Mouse (Mus musculus) megakaryocyte-erythroid progenitor cell, adult 5-6 weeks (primary cell): ENCODE results near the gene Hcfc2. TPM values are rescaled to one million over a fixed set of nuclear protein-coding genes. Genes with fewer than 3 reads are reported as not detected.

Experiments used
- ATAC-seq: replicated peaks from 2 replicates; pipeline ENCODE4 v1.8.0; 2016; ENCODE audit warnings: mild to moderate bottlenecking, inconsistent platforms; ENCODE audit not compliant: severe bottlenecking, poor library complexity, low FRiP score, low TSS enrichment
- total RNA-seq, 2 experiments: library from RNA; stranded (forward) in 1 of 2; stranded (reverse) in 1 of 2; fragments of 200-1000, 215-1000 nt in 1 of 2; fragments of >200 nt in 1 of 2; fragmentation: Nextera tagmentation in 1 of 2; gene quantifications; 2 replicates each; pipeline ENCODE4 v1.2.3; 2014 to 2017

Hcfc2 gene
- 21.5 and 25.7 TPM in 2 replicates for total RNA-seq (2014; fragmentation: Nextera tagmentation)
- 30.9 and 80.3 TPM in 2 replicates for total RNA-seq (2017)

DNA sequence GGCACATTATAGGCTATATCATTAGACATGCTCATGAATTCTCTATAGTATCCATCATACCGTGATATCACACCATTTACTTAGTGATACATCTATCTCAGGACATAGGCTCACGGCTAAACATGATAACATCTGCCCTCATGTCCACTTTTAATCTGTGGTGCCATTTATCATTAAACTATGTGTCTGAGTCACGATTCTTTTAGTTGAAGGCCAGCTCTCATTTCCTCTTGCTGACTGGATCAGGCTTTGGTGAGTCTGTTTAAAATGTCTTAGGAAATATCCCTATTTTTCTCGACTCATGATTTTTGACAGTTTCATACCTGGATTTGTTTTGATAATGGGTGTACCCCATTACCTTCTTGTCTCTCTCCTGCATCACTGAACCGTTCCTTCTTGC, at the start of gene Hcfc2:
Gene Hcfc2, plus strand, starts transcription at position 205 of the 400 bp plus-strand sequence.
- ATAC-seq, result no peak

DNA sequence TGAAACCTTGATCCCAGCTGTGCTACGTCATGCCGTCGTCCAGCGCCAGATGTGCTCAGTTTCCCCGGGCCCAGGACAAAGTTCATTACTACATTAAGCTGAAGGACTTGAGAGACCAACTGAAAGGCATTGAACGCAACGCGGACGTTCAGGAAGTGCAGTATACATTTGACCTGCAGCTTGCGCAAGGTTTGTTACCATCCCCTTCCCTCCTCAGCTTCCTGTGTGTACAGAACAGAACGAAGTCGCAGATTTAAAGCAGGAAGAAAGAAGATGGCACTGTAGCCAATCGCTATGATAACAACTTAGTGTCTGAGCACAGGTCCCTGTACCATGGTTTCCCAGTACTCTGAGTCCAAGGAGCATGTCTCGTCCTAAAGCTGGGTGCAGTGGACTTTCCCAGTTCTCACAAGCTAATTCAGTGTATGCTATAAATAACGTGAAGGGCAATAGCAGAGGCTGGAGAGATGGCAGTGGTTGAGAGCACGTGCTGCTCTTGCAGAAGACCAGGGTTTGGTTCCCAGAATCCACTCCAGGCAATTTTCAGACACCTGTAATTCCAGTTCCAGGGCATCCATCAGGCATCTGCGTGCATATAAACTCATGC, 48.7 kb upstream of the Hcfc2 start:
- ATAC-seq, result no peak

DNA sequence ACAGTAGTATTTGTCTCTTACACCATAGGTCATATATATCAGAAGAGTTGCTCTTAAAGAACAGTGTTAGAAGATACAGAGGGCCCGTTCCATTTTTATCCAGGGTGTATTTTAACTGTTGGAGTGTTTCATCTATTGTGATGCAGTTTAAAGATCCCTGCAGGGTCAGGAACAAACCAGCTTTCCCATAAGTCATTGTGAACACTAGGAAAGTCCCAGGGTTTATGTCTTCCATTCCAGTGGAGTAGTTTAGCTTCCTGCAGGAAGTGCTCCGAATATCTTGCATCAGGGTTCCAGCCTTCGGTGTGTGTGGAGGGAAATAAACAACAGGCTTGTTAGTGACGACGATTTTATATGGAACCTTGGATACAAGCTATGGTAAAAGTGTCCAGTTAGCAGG, 44.7 kb upstream of the Hcfc2 start:
- no peak for ATAC-seq

DNA sequence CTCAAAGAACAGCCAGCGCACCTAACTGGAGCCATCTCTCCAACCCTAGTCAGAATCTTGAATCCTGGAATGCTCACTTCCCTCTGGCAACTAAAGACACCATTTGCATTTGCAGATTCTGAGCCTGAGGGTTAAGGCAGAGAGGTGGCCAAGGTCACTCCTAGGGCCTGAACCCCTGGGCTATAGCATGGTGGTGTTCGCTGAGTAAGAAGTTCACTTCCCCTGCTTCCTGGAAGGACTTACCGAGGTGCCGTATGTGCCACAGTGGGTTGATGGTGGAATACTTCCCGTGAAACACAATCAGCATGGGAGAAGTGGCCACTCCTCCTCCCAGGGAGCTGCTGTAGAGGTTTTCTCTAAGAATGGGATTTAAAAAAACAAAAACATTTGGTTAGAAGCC, 43.3 kb upstream of the Hcfc2 start:
- ATAC-seq, result no peak

DNA sequence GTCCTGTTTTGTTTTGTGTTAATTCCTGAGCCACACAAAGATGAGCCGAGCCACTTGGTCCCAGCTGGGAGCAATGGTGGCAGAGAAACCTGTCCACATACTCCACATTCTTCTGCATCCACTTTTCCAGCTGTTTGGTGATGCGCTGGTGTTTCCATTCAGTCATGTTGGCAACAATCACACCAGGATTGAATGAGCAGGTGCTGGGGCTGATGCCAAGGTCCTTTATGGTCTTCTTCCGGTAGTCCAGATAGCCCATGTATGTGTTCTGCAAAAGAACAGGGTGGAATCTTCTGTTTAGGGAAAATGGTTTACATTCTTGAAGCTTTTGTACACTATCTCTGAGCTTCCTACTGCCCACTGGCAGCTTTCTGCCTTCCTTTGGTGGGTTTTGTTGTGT, 41.4 kb upstream of the Hcfc2 start:
- ATAC-seq, result 0 out of 2 replicates have a peak, but pooled peaks have one; percentile 26

DNA sequence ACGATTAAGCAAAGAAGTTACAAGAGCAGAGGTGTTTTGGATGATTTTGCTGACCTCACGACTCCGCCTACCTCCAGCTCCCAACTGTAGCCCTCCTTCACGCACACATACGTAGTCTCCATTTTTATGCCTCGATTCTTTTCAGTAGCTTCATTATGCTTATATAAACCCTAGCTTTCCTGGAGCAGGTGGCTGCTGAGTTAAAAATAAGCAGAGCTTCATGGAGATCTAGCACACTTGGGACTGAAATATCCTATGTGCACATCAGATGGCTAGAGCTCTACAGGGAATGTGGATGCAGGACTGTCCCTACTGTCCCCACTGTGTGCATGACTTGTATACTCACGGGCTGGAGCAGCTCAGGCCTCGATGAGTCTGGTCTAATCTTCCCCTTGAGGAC, 34.1 kb upstream of the Hcfc2 start:
- ATAC-seq, result no peak

DNA sequence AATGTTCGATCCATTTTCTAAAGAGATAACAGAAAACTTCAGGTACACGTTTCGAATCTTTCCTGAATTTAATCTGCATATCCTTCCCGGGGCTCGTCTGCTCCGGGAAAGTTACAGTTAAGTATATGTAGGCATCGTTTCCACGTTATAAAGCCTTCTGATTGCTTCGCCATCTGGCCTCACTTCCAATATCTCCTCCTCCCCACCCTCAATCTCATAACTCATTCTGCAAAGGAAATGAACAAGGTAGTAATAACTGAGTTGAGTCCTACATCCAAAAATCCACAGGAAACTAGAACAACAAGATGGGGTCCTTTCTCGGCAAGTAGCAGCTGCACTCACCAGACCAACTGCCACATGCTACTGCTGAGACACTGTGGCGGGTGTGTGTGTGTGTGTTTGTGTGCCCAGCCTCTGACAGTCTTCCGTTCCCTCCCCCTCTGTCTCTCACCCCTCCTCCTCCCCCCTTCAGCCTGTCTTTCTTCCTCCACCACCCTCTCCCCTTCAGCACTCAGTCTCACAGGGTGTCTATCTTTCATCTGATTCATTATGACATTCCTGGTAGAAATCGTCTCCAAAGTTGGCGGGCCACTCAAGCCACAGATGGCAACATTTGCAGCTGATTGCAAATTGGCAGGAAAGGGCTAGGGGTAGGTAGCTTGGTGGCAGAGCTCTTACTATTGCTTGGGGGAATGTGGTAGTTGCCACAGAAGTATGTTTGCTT, 33.5 kb upstream of the Hcfc2 start:
- 0 out of 2 replicates have a peak, but pooled peaks have one; percentile 15 for ATAC-seq

DNA sequence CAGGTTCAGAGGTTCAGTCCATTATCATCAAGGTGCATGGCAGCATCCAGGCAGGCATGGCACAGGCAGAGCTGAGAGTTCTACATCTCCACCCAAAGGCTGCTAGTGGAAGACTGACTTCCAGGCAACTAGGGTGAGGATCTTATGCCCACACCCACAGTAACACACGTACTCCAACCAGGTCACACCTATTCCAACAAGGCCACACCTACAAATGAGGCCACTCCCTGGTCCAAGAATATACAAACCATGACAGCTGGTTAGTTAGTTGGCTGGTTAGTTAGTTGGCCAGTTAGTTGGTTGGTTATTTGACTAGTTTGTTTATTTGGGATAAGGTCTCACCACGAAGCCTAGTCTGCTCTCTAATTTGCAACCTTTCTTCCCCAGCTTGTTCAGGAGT, 32.7 kb upstream of the Hcfc2 start:
- ATAC-seq, result no peak

DNA sequence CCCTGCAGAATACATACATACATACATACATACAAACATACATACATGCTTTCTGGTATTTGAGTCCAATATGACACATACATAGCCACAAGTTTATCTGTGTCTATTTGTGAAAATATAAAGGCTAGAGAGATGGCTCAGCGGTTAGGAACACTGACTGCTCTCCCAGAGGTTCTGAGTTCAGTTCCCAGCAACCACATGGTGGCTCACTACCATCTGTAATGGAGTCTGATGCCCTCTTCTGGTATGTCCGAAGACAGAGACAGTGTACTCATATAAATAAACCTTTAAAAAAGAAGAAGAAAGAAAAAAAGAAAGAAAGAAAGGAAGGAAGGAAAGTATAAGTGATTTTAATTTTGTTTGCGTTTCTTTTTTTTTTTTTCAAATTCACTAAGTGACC, 30.0 kb upstream of the Hcfc2 start:
- no peak for ATAC-seq

DNA sequence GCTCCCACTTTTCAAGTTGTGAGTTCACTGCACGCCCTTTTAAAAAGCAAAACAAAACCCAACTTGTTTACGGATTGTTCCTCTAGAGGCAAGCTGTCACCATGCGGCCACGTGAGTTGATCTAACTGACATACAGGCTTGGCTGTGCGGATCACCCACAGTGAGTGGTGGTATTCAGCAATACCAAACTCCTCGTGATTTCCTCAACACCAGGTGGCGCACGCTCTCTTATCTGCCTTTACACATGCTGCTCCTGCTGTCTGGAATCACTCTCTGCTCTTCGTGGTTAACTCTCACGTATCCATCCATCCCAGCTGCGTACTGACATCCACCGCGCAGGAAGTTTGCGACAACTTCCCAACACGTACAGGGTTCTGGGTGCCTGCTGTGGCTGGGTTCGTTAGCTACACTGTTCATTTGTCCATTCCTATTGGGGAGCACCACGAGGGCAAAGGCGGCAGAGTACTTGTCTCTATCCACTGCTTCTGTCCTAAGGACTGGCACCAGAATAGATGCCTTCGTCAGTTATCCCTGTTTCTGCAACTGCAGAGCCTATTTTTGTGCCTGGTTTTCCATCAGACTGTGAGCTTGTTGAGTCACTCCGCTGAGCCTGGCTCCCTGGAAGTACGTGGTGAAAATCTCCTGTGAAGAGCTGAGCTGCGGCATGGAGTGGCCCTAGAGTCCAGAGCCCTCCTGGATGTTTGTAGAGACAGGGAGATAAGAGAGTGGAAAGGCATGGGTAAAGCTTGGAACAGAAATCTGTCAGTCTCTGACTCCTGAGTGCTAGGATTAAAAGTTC, 29.3 kb upstream of the Hcfc2 start:
- ATAC-seq, result peak; percentile 93

DNA sequence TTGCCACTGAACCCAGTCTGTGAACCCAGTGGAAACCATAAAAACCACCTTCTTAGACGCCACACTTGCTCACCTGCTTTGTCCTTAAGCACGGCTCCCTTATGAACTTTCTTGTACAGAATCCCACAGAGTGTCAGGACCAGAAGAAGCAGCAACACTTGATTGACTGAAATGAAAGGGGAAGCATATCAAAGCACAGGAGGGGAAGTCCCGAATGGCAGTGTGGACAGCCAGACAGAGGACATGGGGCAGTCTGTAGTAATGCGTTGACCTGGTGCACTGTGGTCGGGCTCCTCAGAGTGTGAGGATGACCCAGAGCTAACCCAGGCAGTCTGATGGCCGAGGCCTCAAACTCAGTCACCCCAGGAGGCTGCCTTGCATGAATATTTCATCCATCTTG, 25.8 kb upstream of the Hcfc2 start:
- no peak for ATAC-seq

DNA sequence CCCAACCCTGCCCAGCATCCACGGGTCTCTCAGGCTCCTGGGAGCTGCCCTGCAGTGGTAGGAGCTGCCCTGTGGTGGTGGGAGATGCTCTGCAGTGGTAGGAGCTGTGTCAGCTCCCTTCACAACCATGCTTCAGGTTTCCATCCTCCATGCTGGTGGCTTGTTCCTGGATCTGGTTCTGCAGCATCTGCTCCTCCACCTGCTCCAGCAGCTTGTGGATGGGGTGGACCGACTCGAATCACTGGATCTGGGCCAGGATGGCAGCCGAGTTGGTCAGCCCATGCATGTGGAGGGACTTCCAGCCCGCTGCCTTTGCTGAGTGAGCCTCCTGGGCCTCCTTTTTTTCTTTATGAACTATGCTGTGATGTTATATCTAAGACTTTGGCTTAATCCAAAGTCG, 19.0 kb upstream of the Hcfc2 start:
- ATAC-seq, result no peak

DNA sequence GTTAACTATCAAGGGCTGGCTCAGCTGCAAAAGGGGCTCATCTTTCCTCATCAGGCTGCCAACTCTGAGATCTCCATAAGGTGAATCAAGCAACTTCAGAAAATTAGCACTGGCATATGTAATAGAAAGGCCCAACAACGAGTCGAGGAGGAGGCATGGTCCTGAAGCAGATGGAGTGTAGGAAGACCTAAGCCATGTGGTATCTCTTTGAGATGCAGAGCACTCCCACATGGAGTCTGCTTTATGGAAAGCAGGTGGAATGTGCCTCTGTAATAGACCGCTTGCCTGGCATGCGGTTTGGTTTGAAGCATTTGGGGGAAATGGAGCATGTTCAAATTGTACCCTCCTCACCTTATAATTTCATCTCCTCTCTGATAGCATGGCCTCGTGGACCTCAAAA, 15.2 kb upstream of the Hcfc2 start:
- no peak for ATAC-seq

DNA sequence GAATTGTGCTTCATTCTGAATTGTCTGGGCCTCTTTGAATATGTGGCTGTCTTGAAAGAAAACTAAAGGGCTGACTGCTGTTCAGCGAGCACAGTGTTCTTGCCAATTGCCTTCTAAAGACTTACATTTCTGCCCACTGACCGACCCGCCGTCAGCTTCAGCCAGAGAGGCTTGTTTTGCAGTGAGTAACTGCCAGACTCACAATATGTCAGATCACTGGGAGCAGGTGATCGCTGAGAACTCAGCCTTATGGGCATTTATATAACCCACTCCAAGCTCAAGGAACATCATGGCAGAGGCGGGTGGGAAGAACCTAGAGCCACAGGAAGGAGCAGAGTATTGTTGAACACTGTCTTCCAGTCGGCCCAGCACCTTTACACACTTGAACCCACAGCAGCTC, 14.3 kb upstream of the Hcfc2 start:
- no peak for ATAC-seq

DNA sequence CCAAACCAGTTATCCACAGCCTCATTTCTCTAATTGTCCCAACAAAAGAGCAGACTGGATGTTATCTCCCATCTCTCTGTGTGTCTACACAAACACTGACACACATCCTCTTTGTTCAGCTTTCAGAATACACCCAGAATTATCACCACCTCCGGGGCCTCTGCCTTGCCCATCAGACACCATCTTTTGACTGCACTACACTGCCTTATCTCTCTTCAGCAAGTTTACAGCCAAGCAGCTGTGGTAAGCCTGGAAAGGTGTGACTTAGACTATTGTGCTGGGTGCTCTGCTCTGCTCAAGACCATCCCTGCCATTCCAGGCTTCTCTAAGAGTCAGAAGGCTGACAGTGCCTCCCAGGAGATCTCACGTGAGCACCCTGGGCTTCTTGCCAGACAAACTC, 10.5 kb upstream of the Hcfc2 start:
- ATAC-seq, result peak; percentile 98

DNA sequence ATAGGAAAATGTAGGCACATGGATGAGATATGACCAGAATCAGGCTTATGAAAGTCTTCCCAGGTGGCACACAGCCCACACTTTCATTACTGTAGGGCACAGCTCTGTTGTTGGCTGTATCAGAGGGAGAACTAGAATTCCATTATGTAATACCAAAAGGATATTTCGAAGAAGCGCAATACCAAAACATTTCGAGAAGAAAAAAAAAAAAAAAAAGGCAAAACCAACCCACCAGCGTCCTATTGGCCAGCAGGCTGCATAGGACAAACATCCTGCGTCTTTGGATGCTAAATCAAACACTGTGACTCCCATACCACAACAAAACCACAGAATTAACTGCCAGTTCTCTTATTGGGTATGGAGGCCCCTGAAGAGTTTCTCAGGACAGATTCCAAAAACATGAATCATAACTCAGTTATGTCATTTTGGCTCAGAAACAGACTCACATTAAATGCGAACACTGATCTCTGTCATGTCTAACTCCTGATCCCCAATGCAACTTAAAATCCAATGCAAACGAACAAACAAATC, 6.2 kb upstream of the Hcfc2 start:
- no peak for ATAC-seq

DNA sequence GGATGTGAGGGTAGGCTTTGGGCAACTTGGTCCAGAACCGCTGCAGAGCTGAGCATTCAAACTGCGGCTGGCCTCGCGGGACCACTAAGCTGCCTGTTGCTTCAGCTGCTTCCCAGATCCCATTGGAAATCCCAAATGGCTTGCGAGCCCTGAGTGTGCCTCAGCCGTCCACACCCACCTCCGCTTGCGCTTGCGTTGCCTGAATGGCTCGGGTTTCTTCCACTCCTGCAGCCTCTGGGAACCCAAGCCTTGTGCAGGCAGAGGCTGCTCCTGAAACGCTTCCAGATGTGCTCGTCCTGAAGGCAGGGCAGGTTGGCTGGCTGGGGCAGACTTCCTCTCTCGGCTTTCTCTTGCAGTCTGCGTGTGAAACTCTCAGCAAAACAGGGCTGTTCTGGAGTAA, 5.5 kb upstream of the Hcfc2 start, which contains the start of gene Glt8d2:
Gene Glt8d2, minus strand, starts transcription at position 157 of the 400 bp plus-strand sequence.
- ATAC-seq, result no peak; the same call in 1 of the 2 replicates

DNA sequence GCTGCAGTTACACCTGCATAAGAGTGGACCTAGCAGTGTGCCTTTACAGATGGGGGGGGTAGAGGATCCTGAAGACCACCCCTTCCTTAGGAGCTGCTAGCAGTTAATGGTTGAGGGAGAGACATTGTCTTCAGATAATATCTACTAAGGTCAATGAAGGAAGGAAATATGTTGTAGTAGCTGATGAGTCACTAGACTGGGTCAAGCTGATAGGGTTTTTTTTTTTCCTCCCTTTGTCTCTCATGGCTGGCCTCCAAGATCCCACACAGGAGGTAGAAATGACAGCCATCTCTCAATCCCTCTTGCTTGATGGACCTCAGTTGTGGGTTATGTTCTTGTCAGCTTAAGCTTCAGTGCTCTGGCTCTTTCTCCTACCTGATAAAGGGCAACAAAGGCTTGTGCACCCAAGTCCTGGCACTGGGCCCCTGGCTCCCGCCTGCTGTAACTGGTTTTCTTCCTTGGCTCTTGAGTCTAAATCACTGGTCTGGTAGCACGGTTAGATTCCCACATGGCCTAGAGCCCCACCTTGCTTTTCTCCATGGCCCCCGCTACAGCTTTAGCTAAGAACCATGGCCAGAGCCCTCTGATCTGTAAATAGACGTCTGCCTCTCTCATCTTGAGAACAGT, 606 bp downstream of the Hcfc2 start:
- ATAC-seq, result peak; percentile 64

DNA sequence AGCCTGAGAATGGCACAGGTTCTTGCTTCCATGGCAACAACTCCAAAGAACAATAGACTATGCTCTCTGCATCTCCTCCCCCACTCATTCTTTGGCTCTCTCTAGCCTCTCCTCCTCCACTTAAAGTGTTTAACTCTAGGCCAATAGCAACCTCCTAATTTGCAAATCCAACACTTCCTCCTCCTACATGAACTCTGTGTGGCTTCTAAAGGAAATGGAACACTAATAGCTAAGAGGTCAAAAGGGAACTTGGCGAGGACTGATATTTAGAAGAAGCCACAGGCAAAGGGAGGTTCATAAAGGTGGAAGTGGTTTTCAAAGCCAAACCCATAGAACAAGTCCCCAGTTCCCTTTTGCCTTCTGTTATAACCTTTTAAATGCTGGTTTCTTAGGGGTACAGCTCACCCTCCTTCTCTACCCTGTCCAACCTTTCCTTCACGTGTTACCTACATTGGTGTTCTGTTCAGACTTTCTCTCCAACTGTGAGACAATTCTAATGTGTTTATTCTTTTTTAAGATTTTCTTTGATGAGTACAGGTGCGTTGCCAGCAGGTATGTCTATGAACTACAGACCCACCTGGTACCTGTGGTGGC, 1.4 kb downstream of the Hcfc2 start:
- 0 out of 2 replicates have a peak, but pooled peaks have one; percentile 10 for ATAC-seq
